Mouse (Mus musculus) myocyte (in vitro differentiated cells): ENCODE results near the gene Rbms3. TPM values are rescaled to one million over a fixed set of nuclear protein-coding genes. Genes with fewer than 3 reads are reported as not detected.

Source experiments
- H3K27me3 ChIP-seq: one replicate; pipeline ENCODE4 v1.6.1; 2011; ENCODE audit not compliant: control insufficient read depth, insufficient read depth, insufficient read length
- H3K36me3 ChIP-seq: one replicate; pipeline ENCODE4 v1.6.1; 2011; ENCODE audit not compliant: control insufficient read depth, insufficient read depth
- H3K4me2 ChIP-seq: one replicate; pipeline ENCODE4 v1.6.1; 2011; ENCODE audit warnings: low read depth, control low read depth
- H3K4me3 ChIP-seq: one replicate; pipeline ENCODE4 v1.5.1; 2011; ENCODE audit warnings: mild to moderate bottlenecking, control low read depth, moderate library complexity
- H3K79me2 ChIP-seq: one replicate; pipeline ENCODE4 v1.6.1; 2011; ENCODE audit not compliant: control insufficient read depth, insufficient read depth
- H3ac ChIP-seq: one replicate; pipeline ENCODE4 v1.6.1; 2011; ENCODE audit not compliant: control insufficient read depth, insufficient read length
- CEBPB ChIP-seq: IDR thresholded peaks from 2 replicates; pipeline ENCODE4 v1.6.1; 2011; ENCODE audit warnings: mild to moderate bottlenecking, moderate library complexity; ENCODE audit not compliant: poor library complexity, insufficient read depth, severe bottlenecking
- E2F4 ChIP-seq: IDR thresholded peaks from one replicate; pipeline ENCODE4 v1.6.1; 2011; ENCODE audit warnings: mild to moderate bottlenecking, control low read depth, moderate library complexity; ENCODE audit not compliant: insufficient read depth
- MAX ChIP-seq: IDR thresholded peaks from one replicate; pipeline ENCODE4 v1.6.1; 2011; ENCODE audit warnings: low read depth, mild to moderate bottlenecking, control low read depth
- MYOD1 ChIP-seq, 3 experiments: IDR thresholded peaks; one replicate each; pipeline ENCODE4 v1.6.1; 2011; ENCODE audit warnings: control low read depth in 2 of 3, low read depth in 2 of 3, mild to moderate bottlenecking in 2 of 3, moderate library complexity in 1 of 3; ENCODE audit not compliant: insufficient read length in 2 of 3, control insufficient read depth in 1 of 3
- MYOG ChIP-seq, 3 experiments: IDR thresholded peaks; one replicate each; pipeline ENCODE4 v1.6.1; 2011; ENCODE audit warnings: control low read depth in 2 of 3, low read depth in 2 of 3, mild to moderate bottlenecking in 2 of 3; ENCODE audit not compliant: insufficient read length in 2 of 3, control insufficient read depth in 1 of 3, insufficient read depth in 1 of 3
- POLR2A ChIP-seq: IDR thresholded peaks from one replicate; pipeline ENCODE4 v1.6.1; 2011; ENCODE audit warnings: low read depth, mild to moderate bottlenecking, control low read depth, moderate library complexity; ENCODE audit not compliant: insufficient read length
- POLR2AphosphoS2 ChIP-seq: IDR thresholded peaks from one replicate; pipeline ENCODE4 v1.6.1; 2011; ENCODE audit warnings: low read depth, control low read depth; ENCODE audit not compliant: insufficient read length
- REST ChIP-seq: IDR thresholded peaks from one replicate; pipeline ENCODE4 v1.6.1; 2011; ENCODE audit warnings: mild to moderate bottlenecking, control low read depth, moderate library complexity; ENCODE audit not compliant: insufficient read depth, insufficient read length
- SRF ChIP-seq: IDR thresholded peaks from one replicate; pipeline ENCODE4 v1.6.1; 2011; ENCODE audit warnings: low read depth; ENCODE audit not compliant: control insufficient read depth, insufficient read length
- TCF12 ChIP-seq: IDR thresholded peaks from one replicate; pipeline ENCODE4 v1.6.1; 2011; ENCODE audit warnings: mild to moderate bottlenecking, control low read depth; ENCODE audit not compliant: poor library complexity, insufficient read depth, severe bottlenecking
- TCF3 ChIP-seq: IDR thresholded peaks from one replicate; pipeline ENCODE4 v1.6.1; 2011; ENCODE audit warnings: low read depth, control low read depth; ENCODE audit not compliant: insufficient read length
- USF1 ChIP-seq: IDR thresholded peaks from one replicate; pipeline ENCODE4 v1.6.1; 2011; ENCODE audit warnings: low read depth, mild to moderate bottlenecking, control low read depth, moderate library complexity
- polyA plus RNA-seq: library from polyadenylated mRNA; unstranded; fragments of >200 nt; fragmentation: generic; extraction: Trizol; gene quantifications from one replicate; pipeline ENCODE4 v1.2.1, GENCODE M21; 2012; ENCODE audit warnings: missing spikeins

The Rbms3 gene
- polyA plus RNA-seq, 1 experiment: 4.5 TPM

DNA sequence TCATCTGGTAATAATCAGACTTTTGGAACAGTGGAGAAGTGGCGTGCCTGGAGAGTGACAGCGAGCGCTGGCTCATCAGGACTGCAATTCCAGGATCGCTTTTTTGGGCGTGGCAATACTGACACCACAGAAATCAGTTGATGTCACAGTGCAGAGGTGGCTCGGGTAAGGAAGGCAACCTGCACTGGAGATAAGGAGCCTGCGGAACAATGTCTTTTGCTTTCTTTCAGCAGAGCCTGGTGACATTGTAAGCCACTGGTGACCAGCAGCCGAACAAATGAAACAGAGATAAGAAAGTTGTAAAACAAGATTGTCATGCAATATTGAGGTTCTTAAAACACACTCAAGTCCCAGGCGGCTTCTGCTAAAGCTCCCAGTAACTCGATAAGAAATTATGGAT, 998.9 kb downstream of the Rbms3 start:
- no peaks in the 10 kb centered on the region for H3K79me2 ChIP-seq
- H3K4me2 ChIP-seq: no peak overlapping the region
- H3K36me3 ChIP-seq: peaks cover 4% of the 10 kb centered on the region
- TF ChIP-seq SRF: no peak
- TF ChIP-seq MYOD1 (IDR thresholded peaks at IDR 0.05; ENCODE audit: control insufficient read depth in 1 of 3, insufficient read length in 2 of 3, low read depth in 2 of 3): no peak
- no peak for TF ChIP-seq TCF3
- no peak for TF ChIP-seq USF1
- no peak for TF ChIP-seq MYOG (IDR thresholded peaks at IDR 0.05; ENCODE audit: control insufficient read depth in 1 of 3, insufficient read depth in 1 of 3, insufficient read length in 2 of 3, low read depth in 2 of 3)
- TF ChIP-seq E2F4: no peak
- no peak for TF ChIP-seq CEBPB
- TF ChIP-seq POLR2AphosphoS2: no peak
- no peak for TF ChIP-seq TCF12
- no peak for TF ChIP-seq MAX
- H3K27me3 ChIP-seq: no peaks in the 10 kb centered on the region
- H3ac ChIP-seq: no peak overlapping the region
- no peak overlapping the region for H3K4me3 ChIP-seq

DNA sequence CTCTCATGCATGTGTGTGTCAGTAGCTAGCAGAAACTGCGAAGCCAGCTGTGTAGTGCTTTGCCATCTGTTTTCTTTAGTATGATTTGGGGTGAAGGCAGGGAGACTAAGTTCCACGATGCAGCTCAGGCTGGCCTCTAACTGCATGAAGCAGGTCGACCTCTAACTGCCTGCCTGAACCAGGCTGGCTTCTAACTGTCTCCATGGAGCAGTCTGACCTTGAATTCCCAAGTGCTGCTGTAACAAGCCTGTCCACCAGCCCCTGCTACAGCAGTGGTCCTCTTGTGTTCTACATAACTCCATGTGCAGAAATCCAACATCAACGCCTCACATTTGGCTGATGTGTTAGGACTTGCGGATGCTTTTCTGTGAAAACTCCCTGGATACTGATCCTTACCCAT, 1009.3 kb downstream of the Rbms3 start:
- no peaks in the 10 kb centered on the region for H3K27me3 ChIP-seq
- TF ChIP-seq TCF12 (no peak), SRF (no peak), TCF3 (no peak), CEBPB (no peak), MAX (no peak), POLR2AphosphoS2 (no peak), MYOG (IDR thresholded peaks at IDR 0.05; ENCODE audit: control insufficient read depth in 1 of 3, insufficient read depth in 1 of 3, insufficient read length in 2 of 3, low read depth in 2 of 3) (no peak), USF1 (no peak), REST (no peak), POLR2A (no peak), MYOD1 (IDR thresholded peaks at IDR 0.05; ENCODE audit: control insufficient read depth in 1 of 3, insufficient read length in 2 of 3, low read depth in 2 of 3) (no peak), E2F4 (no peak)
- no peak overlapping the region for H3K4me3 ChIP-seq
- no peaks in the 10 kb centered on the region for H3K79me2 ChIP-seq
- H3ac ChIP-seq: no peak overlapping the region
- H3K36me3 ChIP-seq: peaks cover 6% of the 10 kb centered on the region
- no peak overlapping the region for H3K4me2 ChIP-seq

DNA sequence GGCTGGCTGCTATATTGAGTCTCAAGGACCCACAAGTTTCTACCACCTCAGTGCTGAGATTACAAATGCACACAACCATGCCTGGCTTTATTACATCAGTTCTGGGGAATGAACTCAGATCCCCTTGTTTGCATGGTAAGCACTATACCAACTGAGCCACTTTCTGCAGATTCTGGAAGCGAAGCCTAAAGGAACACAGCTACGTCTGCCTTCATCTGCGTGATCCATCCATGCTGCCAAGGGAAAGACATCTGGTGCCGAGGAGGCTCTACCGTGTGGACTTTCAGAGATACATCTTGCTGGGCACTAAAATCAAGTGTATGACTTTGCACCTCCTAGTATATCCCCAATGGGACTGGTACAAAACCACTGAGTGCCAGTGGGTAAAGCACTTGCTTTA, 1010.8 kb downstream of the Rbms3 start:
- Histone ChIP-seq H3K27me3 (no peaks in the 10 kb centered on the region), H3K4me3 (no peak overlapping the region), H3K36me3 (no peaks in the 10 kb centered on the region), H3K79me2 (no peaks in the 10 kb centered on the region), H3ac (no peak overlapping the region), H3K4me2 (no peak overlapping the region)
- TF ChIP-seq TCF3: no peak
- no peak for TF ChIP-seq MAX
- TF ChIP-seq POLR2AphosphoS2: no peak
- TF ChIP-seq TCF12: no peak
- no peak for TF ChIP-seq MYOD1 (IDR thresholded peaks at IDR 0.05; ENCODE audit: control insufficient read depth in 1 of 3, insufficient read length in 2 of 3, low read depth in 2 of 3)
- TF ChIP-seq MYOG (IDR thresholded peaks at IDR 0.05; ENCODE audit: control insufficient read depth in 1 of 3, insufficient read depth in 1 of 3, insufficient read length in 2 of 3, low read depth in 2 of 3): no peak
- TF ChIP-seq SRF: no peak
- TF ChIP-seq E2F4: no peak
- TF ChIP-seq USF1: no peak
- TF ChIP-seq REST: no peak

DNA sequence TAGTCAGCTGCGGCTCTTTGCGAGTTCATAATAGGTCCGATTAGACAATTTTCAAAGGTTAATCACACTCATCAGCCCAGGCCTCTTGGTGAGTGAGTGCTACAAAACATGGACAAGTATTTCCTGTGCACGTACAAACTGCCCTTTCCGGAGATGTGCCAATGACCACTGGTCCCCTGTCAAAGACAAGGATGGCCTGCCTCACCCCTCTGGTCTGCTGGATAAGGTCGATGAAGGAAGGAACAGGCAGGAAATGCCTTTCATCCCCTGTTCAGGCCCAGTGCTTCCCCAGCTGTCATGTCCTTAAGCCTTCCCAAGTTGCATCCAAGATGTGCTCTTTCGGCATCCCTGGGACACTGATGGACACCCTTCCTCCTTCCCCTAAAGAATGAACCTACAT, 1016.4 kb downstream of the Rbms3 start:
- no peaks in the 10 kb centered on the region for H3K27me3 ChIP-seq
- H3K4me2 ChIP-seq: no peak overlapping the region
- no peak for TF ChIP-seq MAX
- TF ChIP-seq USF1: no peak
- TF ChIP-seq REST: no peak
- no peak for TF ChIP-seq MYOD1 (IDR thresholded peaks at IDR 0.05; ENCODE audit: control insufficient read depth in 1 of 3, insufficient read length in 2 of 3, low read depth in 2 of 3)
- no peak for TF ChIP-seq SRF
- no peak for TF ChIP-seq CEBPB
- no peak for TF ChIP-seq MYOG (IDR thresholded peaks at IDR 0.05; ENCODE audit: control insufficient read depth in 1 of 3, insufficient read depth in 1 of 3, insufficient read length in 2 of 3, low read depth in 2 of 3)
- TF ChIP-seq POLR2AphosphoS2: no peak
- no peak for TF ChIP-seq TCF3
- no peak for TF ChIP-seq POLR2A
- TF ChIP-seq TCF12: no peak
- TF ChIP-seq E2F4: no peak
- no peak overlapping the region for H3ac ChIP-seq
- no peaks in the 10 kb centered on the region for H3K79me2 ChIP-seq
- H3K36me3 ChIP-seq: no peaks in the 10 kb centered on the region
- H3K4me3 ChIP-seq: no peak overlapping the region

DNA sequence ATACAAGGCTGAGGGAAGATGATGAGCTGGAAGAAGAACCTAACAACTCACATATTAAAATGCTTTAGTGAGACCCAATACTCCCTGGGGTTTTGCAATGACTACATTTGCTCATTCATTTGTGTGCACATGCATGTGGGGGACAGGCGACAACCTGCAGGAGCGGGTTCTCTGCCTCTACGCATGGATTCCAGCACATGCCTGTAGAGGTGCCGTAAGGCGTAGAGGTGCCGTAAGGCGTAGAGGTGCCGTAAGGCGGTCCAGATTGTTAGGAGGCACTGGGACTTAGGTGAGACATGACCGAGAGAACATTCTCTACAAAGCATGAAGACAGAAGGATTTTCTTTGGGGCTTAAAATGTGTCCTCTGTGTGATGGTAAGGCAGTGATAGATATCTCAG, 1033.7 kb downstream of the Rbms3 start:
- TF ChIP-seq CEBPB (no peak), TCF3 (no peak), TCF12 (no peak), REST (no peak), MAX (no peak), E2F4 (no peak), POLR2A (no peak), MYOG (IDR thresholded peaks at IDR 0.05; ENCODE audit: control insufficient read depth in 1 of 3, insufficient read depth in 1 of 3, insufficient read length in 2 of 3, low read depth in 2 of 3) (no peak), USF1 (no peak), MYOD1 (IDR thresholded peaks at IDR 0.05; ENCODE audit: control insufficient read depth in 1 of 3, insufficient read length in 2 of 3, low read depth in 2 of 3) (no peak), SRF (no peak), POLR2AphosphoS2 (no peak)
- Histone ChIP-seq H3ac (no peak overlapping the region), H3K4me2 (no peak overlapping the region), H3K79me2 (no peaks in the 10 kb centered on the region), H3K4me3 (no peak overlapping the region), H3K27me3 (no peaks in the 10 kb centered on the region), H3K36me3 (no peaks in the 10 kb centered on the region)
